Mouse (Mus musculus) CH12.LX (cell line): ENCODE results near the gene Trp63. TPM values are rescaled to one million over a fixed set of nuclear protein-coding genes. Genes with fewer than 3 reads are reported as not detected.
A peak's percentile ranks its signal among the peaks of the same experiment; 100 is the strongest.

ENCODE experiments used
- DNase-seq: peaks from one replicate; pipeline ENCODE4 v3.0.0-alpha.2; 2013; ENCODE audit errors: extremely low read depth
- H3K27ac ChIP-seq: 2 replicates; pipeline ENCODE4 v1.5.1; 2012; ENCODE audit warnings: low read depth, mild to moderate bottlenecking, control low read depth, moderate library complexity; ENCODE audit not compliant: insufficient read depth
- H3K27me3 ChIP-seq: replicated peaks from 2 replicates; pipeline ENCODE3; 2012; ENCODE audit warnings: inconsistent platforms
- H3K36me3 ChIP-seq, 2 experiments: replicated peaks in 1 of 2; 2 replicates each; pipeline versions ENCODE3 to v1.6.1; 2012; ENCODE audit warnings: inconsistent platforms in 1 of 2, low read length in 1 of 2, mild to moderate bottlenecking in 1 of 2, mixed read lengths in 1 of 2, moderate library complexity in 1 of 2; ENCODE audit not compliant: control insufficient read depth in 1 of 2, insufficient read depth in 1 of 2
- H3K4me1 ChIP-seq, 2 experiments: 2 replicates each; pipeline ENCODE4 v1.6.1; 2012; ENCODE audit warnings: inconsistent platforms in 1 of 2, moderate library complexity in 1 of 2; ENCODE audit not compliant: insufficient read depth in 2 of 2, control insufficient read depth in 1 of 2
- H3K4me2 ChIP-seq: 2 replicates; pipeline ENCODE4 v1.6.1; 2012; ENCODE audit warnings: low read depth, mild to moderate bottlenecking, control low read depth; ENCODE audit not compliant: poor library complexity, insufficient read depth, severe bottlenecking
- H3K4me3 ChIP-seq, 3 experiments: fragments of 150-350 bp in 1 of 3; sonication (generic) in 1 of 3; replicated peaks in 1 of 3; 2 replicates each; pipeline versions ENCODE3 to v1.5.1; 2011 to 2012; ENCODE audit warnings: low read depth in 2 of 3, low read length in 2 of 3, mild to moderate bottlenecking in 2 of 3, moderate library complexity in 2 of 3, control low read depth in 1 of 3, improper control_type of control experiment in 1 of 3, inconsistent platforms in 1 of 3, mixed read lengths in 1 of 3; ENCODE audit not compliant: poor library complexity in 1 of 3
- H3K79me2 ChIP-seq: replicated peaks from 2 replicates; pipeline ENCODE4 v1.6.1; 2012; ENCODE audit warnings: mild to moderate bottlenecking, moderate library complexity; ENCODE audit not compliant: control insufficient read depth, poor library complexity, insufficient read depth, severe bottlenecking; ENCODE audit errors: extremely low read depth
- H3K9ac ChIP-seq: 2 replicates; pipeline ENCODE4 v1.6.1; 2012; ENCODE audit warnings: low read depth, mild to moderate bottlenecking, control low read depth, moderate library complexity; ENCODE audit not compliant: insufficient read depth
- H3K9me3 ChIP-seq: replicated peaks from 2 replicates; pipeline ENCODE3; 2012; ENCODE audit warnings: low read length, inconsistent platforms, mixed read lengths
- BHLHE40 ChIP-seq: IDR thresholded peaks from 2 replicates; pipeline ENCODE4 v1.6.1; 2011; ENCODE audit warnings: mild to moderate bottlenecking, low read depth, low read length, improper control_type of control experiment
- CHD1 ChIP-seq: IDR thresholded peaks from 2 replicates; pipeline ENCODE4 v1.6.1; 2012; ENCODE audit warnings: low read depth, low read length, improper control_type of control experiment, inconsistent platforms
- CTCF ChIP-seq, 2 experiments: IDR thresholded peaks in 1 of 2; conservative IDR thresholded peaks in 1 of 2; 2 replicates each; pipeline ENCODE4 v1.5.1; 2011 to 2012; ENCODE audit warnings: low read depth in 2 of 2, low read length in 2 of 2, improper control_type of control experiment in 1 of 2, inconsistent platforms in 1 of 2, mild to moderate bottlenecking in 1 of 2, moderate library complexity in 1 of 2
- E2F4 ChIP-seq: IDR thresholded peaks from 2 replicates; pipeline ENCODE4 v1.6.1; 2011; ENCODE audit warnings: low read depth, low read length, improper control_type of control experiment; ENCODE audit not compliant: insufficient replicate concordance
- ELF1 ChIP-seq: IDR thresholded peaks from 2 replicates; pipeline ENCODE4 v1.6.1; 2014; ENCODE audit warnings: low read depth, mild to moderate bottlenecking, inconsistent platforms, low read length, improper control_type of control experiment
- ETS1 ChIP-seq: conservative IDR thresholded peaks from 2 replicates; pipeline ENCODE4 v1.6.1; 2012; ENCODE audit warnings: low read depth, mild to moderate bottlenecking, inconsistent platforms, low read length, improper control_type of control experiment, moderate library complexity
- GABPA ChIP-seq: IDR thresholded peaks from 2 replicates; pipeline ENCODE4 v1.6.1; 2012; ENCODE audit warnings: low read depth, low read length, improper control_type of control experiment, inconsistent platforms; ENCODE audit not compliant: insufficient replicate concordance
- HCFC1 ChIP-seq: IDR thresholded peaks from 2 replicates; pipeline ENCODE4 v1.6.1; 2012; ENCODE audit warnings: low read depth, mild to moderate bottlenecking, inconsistent platforms, low read length, improper control_type of control experiment
- IRF4 ChIP-seq: IDR thresholded peaks from 2 replicates; pipeline ENCODE4 v1.6.1; 2014; ENCODE audit warnings: low read depth, mild to moderate bottlenecking, inconsistent platforms, low read length, improper control_type of control experiment
- JUN ChIP-seq: IDR thresholded peaks from 2 replicates; pipeline ENCODE4 v1.6.1; 2011; ENCODE audit warnings: low read depth, mild to moderate bottlenecking, low read length, improper control_type of control experiment, moderate library complexity; ENCODE audit not compliant: insufficient read depth
- JUND ChIP-seq: conservative IDR thresholded peaks from 2 replicates; pipeline ENCODE4 v1.6.1; 2011; ENCODE audit warnings: low read depth, low read length, improper control_type of control experiment
- KAT2A ChIP-seq: IDR thresholded peaks from 2 replicates; pipeline ENCODE4 v1.6.1; 2012; ENCODE audit warnings: low read length, improper control_type of control experiment, inconsistent platforms; ENCODE audit not compliant: insufficient replicate concordance
- MAFK ChIP-seq: IDR thresholded peaks from 2 replicates; pipeline ENCODE4 v1.6.1; 2011; ENCODE audit warnings: low read length, improper control_type of control experiment; ENCODE audit not compliant: insufficient replicate concordance
- MAX ChIP-seq: IDR thresholded peaks from 2 replicates; pipeline ENCODE4 v1.6.1; 2011; ENCODE audit warnings: low read length, improper control_type of control experiment
- MAZ ChIP-seq: IDR thresholded peaks from 2 replicates; pipeline ENCODE4 v1.6.1; 2012; ENCODE audit warnings: low read depth, mild to moderate bottlenecking, inconsistent platforms, low read length, improper control_type of control experiment, moderate library complexity
- MEF2A ChIP-seq: IDR thresholded peaks from 2 replicates; pipeline ENCODE4 v1.6.1; 2014; ENCODE audit warnings: low read depth, mild to moderate bottlenecking, inconsistent platforms, low read length, improper control_type of control experiment, borderline replicate concordance
- MXI1 ChIP-seq: IDR thresholded peaks from 2 replicates; pipeline ENCODE4 v1.6.1; 2011; ENCODE audit warnings: mild to moderate bottlenecking, low read depth, low read length, improper control_type of control experiment
- MYC ChIP-seq: IDR thresholded peaks from 2 replicates; pipeline ENCODE4 v1.6.1; 2011; ENCODE audit warnings: low read depth, mild to moderate bottlenecking, improper control_type of control experiment, low read length
- NRF1 ChIP-seq: IDR thresholded peaks from 2 replicates; pipeline ENCODE4 v1.6.1; 2014; ENCODE audit warnings: low read depth, mild to moderate bottlenecking, inconsistent platforms, low read length, improper control_type of control experiment, moderate library complexity
- PAX5 ChIP-seq: IDR thresholded peaks from 2 replicates; pipeline ENCODE4 v1.6.1; 2012; ENCODE audit warnings: low read length, inconsistent platforms, mixed read lengths
- POLR2A ChIP-seq: IDR thresholded peaks from 2 replicates; pipeline ENCODE4 v1.6.1; 2011; ENCODE audit warnings: low read depth, mild to moderate bottlenecking, improper control_type of control experiment, low read length
- RAD21 ChIP-seq: IDR thresholded peaks from 2 replicates; pipeline ENCODE4 v1.6.1; 2011; ENCODE audit warnings: low read depth, mild to moderate bottlenecking, low read length, improper control_type of control experiment, moderate library complexity
- RCOR1 ChIP-seq: conservative IDR thresholded peaks from 2 replicates; pipeline ENCODE4 v1.6.1; 2012; ENCODE audit warnings: low read depth, mild to moderate bottlenecking, inconsistent platforms, low read length, improper control_type of control experiment
- SIN3A ChIP-seq: IDR thresholded peaks from 2 replicates; pipeline ENCODE4 v1.6.1; 2012; ENCODE audit warnings: low read length, improper control_type of control experiment, inconsistent platforms
- SMC3 ChIP-seq: IDR thresholded peaks from 2 replicates; pipeline ENCODE4 v1.6.1; 2011; ENCODE audit warnings: low read depth, low read length, improper control_type of control experiment
- TBP ChIP-seq: conservative IDR thresholded peaks from 2 replicates; pipeline ENCODE4 v1.6.1; 2011; ENCODE audit warnings: low read depth, low read length, improper control_type of control experiment
- UBTF ChIP-seq: IDR thresholded peaks from 2 replicates; pipeline ENCODE4 v1.6.1; 2012; ENCODE audit warnings: low read depth, mild to moderate bottlenecking, inconsistent platforms, low read length, improper control_type of control experiment, moderate library complexity
- USF2 ChIP-seq: conservative IDR thresholded peaks from 2 replicates; pipeline ENCODE4 v1.6.1; 2011; ENCODE audit warnings: low read depth, low read length, improper control_type of control experiment
- ZC3H11A ChIP-seq: IDR thresholded peaks from 2 replicates; pipeline ENCODE4 v1.6.1; 2012; ENCODE audit warnings: low read depth, mild to moderate bottlenecking, inconsistent platforms, low read length, improper control_type of control experiment
- ZMIZ1 ChIP-seq: IDR thresholded peaks from 2 replicates; pipeline ENCODE4 v1.6.1; 2012; ENCODE audit warnings: low read depth, mild to moderate bottlenecking, inconsistent platforms, low read length, improper control_type of control experiment
- ZNF384 ChIP-seq: IDR thresholded peaks from 2 replicates; pipeline ENCODE4 v1.6.1; 2012; ENCODE audit warnings: low read depth, low read length, improper control_type of control experiment, inconsistent platforms
- dilution Hi-C: fragments of 300-500 bp; cut with MboI; formaldehyde crosslinking; loops from 2 replicates; pipeline ENCODE4 v1.14.3; 2020; ENCODE audit warnings: low sequenced_read_pairs; ENCODE audit not compliant: extremely low pct_unique_long_range_greater_than_20kb, extremely low pct_ligation_motif_present
- in situ Hi-C: fragments of 300-500 bp; cut with MboI; formaldehyde crosslinking; loops from 3 replicates; pipeline ENCODE4 v1.14.3; 2019; ENCODE audit warnings: low sequenced_read_pairs, low pct_ligation_motif_present, low pct_unique_long_range_greater_than_20kb, mixed read lengths
- polyA plus RNA-seq: library from polyadenylated mRNA; unstranded; fragments of >175 nt; gene quantifications from 2 replicates; pipeline ENCODE4 v1.2.1, GENCODE M21; 2012; ENCODE audit warnings: low read depth; ENCODE audit not compliant: insufficient read length
- total RNA-seq, 2 experiments: library from RNA; depleted of rRNA; stranded (reverse); fragments of 300-350 nt in 1 of 2; fragments of >200 nt in 1 of 2; gene quantifications; 2 replicates each; pipeline ENCODE4 v1.2.3; 2012 to 2014

The Trp63 gene
- total and polyA plus RNA-seq, 3 experiments = 10.5 to 28.0 (median 20.6) TPM

GRCm38 (mm10) chr16:25701252-25701651 lies 17.7 kb downstream of the Trp63 start:
- in situ Hi-C loops = no loop called here
- dilution Hi-C loops = no loop called here
- TF ChIP-seq ZMIZ1 = no peak
- TF ChIP-seq JUND = peak; percentile 28; the same call in 1 of the 2 replicates
- no peak for TF ChIP-seq PAX5
- no peak for TF ChIP-seq ZC3H11A
- TF ChIP-seq MAX = peak; percentile 63; the same call in 1 of the 2 replicates
- 0 out of 2 replicates have a peak, but pooled peaks have one; percentile 34 for TF ChIP-seq TBP
- TF ChIP-seq ELF1 = no peak
- no peak for TF ChIP-seq MEF2A
- TF ChIP-seq ZNF384 = no peak
- TF ChIP-seq IRF4 = 0 out of 2 replicates have a peak, but pooled peaks have one; percentile 36
- TF ChIP-seq NRF1 = no peak
- no peak for TF ChIP-seq MXI1
- TF ChIP-seq SMC3 = peak; percentile 60
- no peak for TF ChIP-seq RCOR1
- TF ChIP-seq ETS1 = peak; percentile 43; the same call in 1 of the 2 replicates
- TF ChIP-seq JUN = no peak
- no peak for TF ChIP-seq SIN3A
- TF ChIP-seq CTCF (conservative IDR thresholded peaks at IDR 0.05 in 1 of 2, IDR thresholded peaks at IDR 0.05 in 1 of 2; ENCODE audit: low read depth in 2 of 2, low read length in 2 of 2) = peak in 1 of 2 experiments; percentile 51; a peak in 2 of 4 replicates
- TF ChIP-seq E2F4 = no peak
- TF ChIP-seq POLR2A = no peak
- no peak for TF ChIP-seq HCFC1
- no peak for TF ChIP-seq USF2
- no peak for TF ChIP-seq MAFK
- TF ChIP-seq KAT2A = no peak
- TF ChIP-seq MAZ = no peak
- no peak for TF ChIP-seq UBTF
- TF ChIP-seq RAD21 = peak; percentile 42
- no peak for TF ChIP-seq GABPA
- no peak for TF ChIP-seq CHD1
- TF ChIP-seq MYC = peak; percentile 77
- no peak for TF ChIP-seq BHLHE40

More at GRCm38 (mm10) chr16:25701252-25701651, 17.7 kb downstream of the Trp63 start:
- peaks cover 0 to 20% of the 10 kb centered on the region in 2 experiments; a peak in 2 of 4 replicates for H3K4me1 ChIP-seq
- H3K4me3 ChIP-seq = peak overlapping the region in 1 of 3 experiments; percentile 42
- H3K9me3 ChIP-seq = peaks cover 4% of the 10 kb centered on the region
- H3K4me2 ChIP-seq = peak overlapping the region; percentile 84
- H3K36me3 ChIP-seq = peaks cover 6 to 29% of the 10 kb centered on the region in 2 experiments
- DNase-seq = peak; percentile 53
- H3K9ac ChIP-seq = peak overlapping the region; percentile 56; the same call in 1 of the 2 replicates
- peaks cover 13% of the 10 kb centered on the region for H3K79me2 ChIP-seq
- H3K27me3 ChIP-seq = no peaks in the 10 kb centered on the region
- H3K27ac ChIP-seq = no peak overlapping the region
